Mouse (Mus musculus) testis, postnatal 14 days (tissue): Measurements from ENCODE around the gene Exoc2.

Source experiments
- DNase-seq: peaks from one replicate; pipeline ENCODE4 v3.0.0; 2021; ENCODE audit warnings: low spot score

Exoc2 gene

GRCm38 (mm10) chr13:30776021-30776420, 197.9 kb downstream of the Exoc2 start:
- DNase-seq: no peak

- DNase-seq: no peak
Measured at GRCm38 (mm10) chr13:30767477-30768127, 206.3 kb downstream of the Exoc2 start.

- DNase-seq: no peak
Measured at GRCm38 (mm10) chr13:30766636-30767476, 207.0 kb downstream of the Exoc2 start.

GRCm38 (mm10) chr13:30765906-30766305, 208.0 kb downstream of the Exoc2 start:
- no peak for DNase-seq

DNA sequence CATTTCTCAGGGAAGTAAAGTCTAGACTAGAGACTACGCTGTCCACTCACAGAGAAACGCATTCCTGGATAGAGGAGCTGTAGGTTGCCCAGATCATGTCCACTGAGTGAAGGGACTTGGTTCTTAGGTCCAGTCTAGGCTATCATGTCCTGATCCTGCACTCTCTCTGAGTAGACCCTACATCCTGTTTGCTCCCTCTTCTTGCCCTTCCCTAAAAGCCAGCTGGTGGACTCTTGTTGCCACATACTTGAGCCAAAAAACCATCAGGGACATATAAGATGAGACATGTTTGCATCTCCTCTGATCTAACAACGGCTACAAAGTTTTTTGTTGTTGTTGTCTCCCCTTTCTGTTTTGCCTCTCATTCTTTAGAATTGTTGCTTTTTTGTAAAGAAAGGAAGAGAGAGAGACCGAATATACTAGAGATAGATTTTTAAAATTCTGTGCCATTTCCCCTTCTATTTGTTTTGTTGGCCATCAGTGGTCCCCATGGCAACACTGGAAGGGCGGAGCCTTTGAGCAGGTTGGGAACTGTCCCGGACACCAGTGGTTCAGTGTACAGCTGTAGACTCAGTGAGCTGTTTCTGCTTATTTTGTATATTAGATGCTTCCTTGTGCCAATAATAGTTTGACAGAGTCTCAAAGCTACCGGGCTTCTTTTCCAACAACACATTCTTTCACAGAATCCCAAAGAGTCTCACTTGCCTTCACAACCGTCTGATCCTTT, 209.7 kb downstream of the Exoc2 start:
- no peak for DNase-seq
